Mouse (Mus musculus) neural tube, embryonic 15.5 days (tissue): ENCODE measurements around the gene Slc38a6. TPM values are rescaled to one million over a fixed set of nuclear protein-coding genes. Genes with fewer than 3 reads are reported as not detected.

Experiments used
- ATAC-seq: fragments of 200-750 bp; cut with Nextera tagmentation; 2 replicates; pipeline ENCODE4 v1.8.0; 2017; ENCODE audit warnings: mild to moderate bottlenecking, moderate TSS enrichment, moderate library complexity; ENCODE audit not compliant: low FRiP score
- H3K27ac ChIP-seq: fragments of 300-500 bp; sonication (generic); replicated peaks from 2 replicates; pipeline ENCODE4 v1.5.1; 2015; ENCODE audit warnings: mild to moderate bottlenecking, inconsistent platforms
- H3K27me3 ChIP-seq: fragments of 300-500 bp; sonication (generic); replicated peaks from 2 replicates; pipeline ENCODE4 v1.6.1; 2015; ENCODE audit warnings: inconsistent platforms
- H3K36me3 ChIP-seq: fragments of 300-500 bp; sonication (generic); 2 replicates; pipeline ENCODE4 v1.6.1; 2015; ENCODE audit warnings: inconsistent platforms
- H3K4me1 ChIP-seq: fragments of 300-500 bp; sonication (generic); 2 replicates; pipeline ENCODE4 v1.6.1; 2015; ENCODE audit warnings: inconsistent platforms
- H3K4me2 ChIP-seq: fragments of 300-500 bp; sonication (generic); 2 replicates; pipeline ENCODE4 v1.6.1; 2015; ENCODE audit warnings: inconsistent platforms, mild to moderate bottlenecking, moderate library complexity
- H3K4me3 ChIP-seq: fragments of 300-500 bp; sonication (generic); replicated peaks from 2 replicates; pipeline ENCODE4 v1.5.1; 2015; ENCODE audit warnings: mild to moderate bottlenecking, inconsistent platforms
- H3K9ac ChIP-seq: fragments of 300-500 bp; sonication (generic); replicated peaks from 2 replicates; pipeline ENCODE4 v1.6.1; 2015; ENCODE audit warnings: mild to moderate bottlenecking, inconsistent platforms
- H3K9me3 ChIP-seq: fragments of 300-500 bp; sonication (generic); replicated peaks from 2 replicates; pipeline ENCODE4 v1.6.1; 2016; ENCODE audit warnings: inconsistent platforms
- WGBS: fragments of 180-500 bp; shearing (Covaris S2); methylation state at CpG from one replicate; pipeline ENCODE4 v1.1.7; 2015; ENCODE audit warnings: mixed read lengths; 5-methylcytosine and 5-hydroxymethylcytosine counted together
- polyA plus RNA-seq: library from polyadenylated mRNA; unstranded; fragments of >200 nt; fragmentation: Nextera tagmentation; extraction: Ambion mirVana; gene quantifications from 2 replicates; pipeline ENCODE4 v1.2.1, GENCODE M21; 2015

The Slc38a6 gene
- polyA plus RNA-seq, 1 experiment from 2014 or later: 11.3 TPM

- Histone ChIP-seq H3K4me2 (no peak overlapping the region), H3K27ac (no peak overlapping the region), H3K27me3 (no peaks in the 10 kb centered on the region), H3K9ac (no peak overlapping the region), H3K9me3 (no peaks in the 10 kb centered on the region), H3K4me3 (no peak overlapping the region), H3K36me3 (peaks cover 43% of the 10 kb centered on the region), H3K4me1 (no peaks in the 10 kb centered on the region; the same call in 1 of the 2 replicates)
- WGBS: 91% methylated on average over 3 of the region's 3 CpGs
- ATAC-seq: no peak
These were observed 11.7 kb upstream of the Slc38a6 start for GRCm38 (mm10) chr12:73274921-73275320.

- no peaks in the 10 kb centered on the region for H3K27me3 ChIP-seq
- H3K36me3 ChIP-seq: peaks cover 15% of the 10 kb centered on the region
- WGBS: 72% methylated on average over 8 of the region's 8 CpGs
- no peak for ATAC-seq
- peak overlapping the region; percentile 91; the same call in 1 of the 2 replicates for H3K9ac ChIP-seq
- peak overlapping the region; percentile 80 for H3K4me2 ChIP-seq
- H3K4me3 ChIP-seq: peak overlapping the region; percentile 88
- peaks cover 43% of the 10 kb centered on the region for H3K4me1 ChIP-seq
- no peaks in the 10 kb centered on the region for H3K9me3 ChIP-seq
- H3K27ac ChIP-seq: peak overlapping the region; percentile 87; the same call in 1 of the 2 replicates
These were observed 1.0 kb downstream of the Slc38a6 start for GRCm38 (mm10) chr12:73287609-73288008.

- no peaks in the 10 kb centered on the region for H3K27me3 ChIP-seq
- 92% methylated on average over 3 of the region's 3 CpGs for WGBS
These were observed 2.0 kb downstream of the Slc38a6 start for GRCm38 (mm10) chr12:73288626-73289025.

GRCm38 (mm10) chr12:73294884-73295283 is 8.3 kb downstream of the Slc38a6 start:
- Histone ChIP-seq H3K9ac (no peak overlapping the region), H3K4me3 (no peak overlapping the region), H3K4me2 (no peak overlapping the region), H3K4me1 (no peaks in the 10 kb centered on the region), H3K9me3 (no peaks in the 10 kb centered on the region), H3K36me3 (peaks cover 23% of the 10 kb centered on the region), H3K27me3 (no peaks in the 10 kb centered on the region), H3K27ac (no peak overlapping the region)
- no peak for ATAC-seq

More at GRCm38 (mm10) chr12:73288626-73289025, 2.0 kb downstream of the Slc38a6 start:
- Histone ChIP-seq H3K27ac (no peak overlapping the region), H3K9ac (no peak overlapping the region), H3K9me3 (no peaks in the 10 kb centered on the region), H3K4me3 (no peak overlapping the region), H3K4me1 (peaks cover 38% of the 10 kb centered on the region), H3K36me3 (peaks cover 16% of the 10 kb centered on the region), H3K4me2 (no peak overlapping the region)
- ATAC-seq: no peak

GRCm38 (mm10) chr12:73295505-73296140 is 9.0 kb downstream of the Slc38a6 start:
- Histone ChIP-seq H3K9me3 (no peaks in the 10 kb centered on the region), H3K9ac (no peak overlapping the region), H3K36me3 (peaks cover 26% of the 10 kb centered on the region), H3K4me3 (no peak overlapping the region), H3K27me3 (no peaks in the 10 kb centered on the region), H3K4me1 (no peaks in the 10 kb centered on the region), H3K4me2 (no peak overlapping the region), H3K27ac (no peak overlapping the region)
- ATAC-seq: no peak
- WGBS: 76% methylated on average over 11 of the region's 11 CpGs

- WGBS: 91% methylated on average over 5 of the region's 5 CpGs
- no peak for ATAC-seq
These were observed 12.0 kb downstream of the Slc38a6 start for GRCm38 (mm10) chr12:73298621-73299020.

GRCm38 (mm10) chr12:73300531-73300930 is 14.0 kb downstream of the Slc38a6 start:
- WGBS: 97% methylated on average over 2 of the region's 2 CpGs
- no peak for ATAC-seq

More at GRCm38 (mm10) chr12:73298621-73299020, 12.0 kb downstream of the Slc38a6 start:
- Histone ChIP-seq H3K4me3 (no peak overlapping the region), H3K27ac (no peak overlapping the region), H3K4me2 (no peak overlapping the region), H3K27me3 (no peaks in the 10 kb centered on the region), H3K9me3 (no peaks in the 10 kb centered on the region), H3K4me1 (no peaks in the 10 kb centered on the region), H3K9ac (no peak overlapping the region), H3K36me3 (peaks cover 24% of the 10 kb centered on the region)

GRCm38 (mm10) chr12:73304636-73305035 is 18.1 kb downstream of the Slc38a6 start:
- Histone ChIP-seq H3K4me3 (no peak overlapping the region), H3K27me3 (no peaks in the 10 kb centered on the region), H3K4me1 (no peaks in the 10 kb centered on the region), H3K9me3 (no peaks in the 10 kb centered on the region), H3K36me3 (peaks cover 15% of the 10 kb centered on the region), H3K4me2 (no peak overlapping the region), H3K9ac (no peak overlapping the region), H3K27ac (no peak overlapping the region)
- ATAC-seq: no peak
- 88% methylated on average over 4 of the region's 4 CpGs for WGBS

More at GRCm38 (mm10) chr12:73300531-73300930, 14.0 kb downstream of the Slc38a6 start:
- peaks cover 15% of the 10 kb centered on the region for H3K36me3 ChIP-seq
- no peak overlapping the region for H3K4me3 ChIP-seq
- no peaks in the 10 kb centered on the region for H3K4me1 ChIP-seq
- H3K27me3 ChIP-seq: no peaks in the 10 kb centered on the region
- no peak overlapping the region for H3K27ac ChIP-seq
- H3K9me3 ChIP-seq: no peaks in the 10 kb centered on the region
- H3K9ac ChIP-seq: no peak overlapping the region
- H3K4me2 ChIP-seq: no peak overlapping the region

GRCm38 (mm10) chr12:73307750-73308149 is 21.2 kb downstream of the Slc38a6 start:
- H3K9me3 ChIP-seq: no peaks in the 10 kb centered on the region
- H3K27ac ChIP-seq: no peak overlapping the region
- H3K4me1 ChIP-seq: no peaks in the 10 kb centered on the region
- no peak overlapping the region for H3K9ac ChIP-seq
- no peak overlapping the region for H3K4me2 ChIP-seq
- H3K4me3 ChIP-seq: no peak overlapping the region
- WGBS: 92% methylated on average over 4 of the region's 4 CpGs
- no peak for ATAC-seq
- peaks cover 7% of the 10 kb centered on the region for H3K36me3 ChIP-seq
- no peaks in the 10 kb centered on the region for H3K27me3 ChIP-seq

- H3K4me3 ChIP-seq: no peak overlapping the region
- H3K27ac ChIP-seq: no peak overlapping the region
- H3K4me1 ChIP-seq: no peaks in the 10 kb centered on the region
- H3K4me2 ChIP-seq: no peak overlapping the region
- WGBS: 94% methylated on average over 2 of the region's 2 CpGs
- no peak for ATAC-seq
- H3K27me3 ChIP-seq: no peaks in the 10 kb centered on the region
- H3K36me3 ChIP-seq: peaks cover 7% of the 10 kb centered on the region
- no peak overlapping the region for H3K9ac ChIP-seq
- H3K9me3 ChIP-seq: no peaks in the 10 kb centered on the region
These were observed 22.1 kb downstream of the Slc38a6 start for GRCm38 (mm10) chr12:73308711-73309110.

- H3K9me3 ChIP-seq: no peaks in the 10 kb centered on the region
- no peak overlapping the region for H3K9ac ChIP-seq
- H3K4me1 ChIP-seq: no peaks in the 10 kb centered on the region
- no peaks in the 10 kb centered on the region for H3K27me3 ChIP-seq
- H3K36me3 ChIP-seq: peaks cover 4% of the 10 kb centered on the region; the same call in 1 of the 2 replicates
- no peak for ATAC-seq
- no peak overlapping the region for H3K27ac ChIP-seq
- H3K4me3 ChIP-seq: no peak overlapping the region
- 93% methylated on average over 7 of the region's 7 CpGs for WGBS
- no peak overlapping the region for H3K4me2 ChIP-seq
These were observed 31.4 kb downstream of the Slc38a6 start for GRCm38 (mm10) chr12:73317706-73318686.
